17 mouse cellular contexts compared by ENCODE assay signal in genomic region chr19:22272916-22273315, GRCm38 (mm10).
DNase-seq lines count a peak whose midpoint lies in the region; ATAC-seq and TF ChIP-seq lines count a peak whose summit lies in the region.
"Had no signal": no experiment of that assay in that cellular context is flagged by ENCODE, and none has a peak within 500 bp of the region (broad histone marks: within the 10 kb centered on the region; RNA-seq: fewer than 3 reads in every experiment).

No protein-coding gene starts in this region.

- H3K4me2 ChIP-seq in lung, embryonic 14.5 days = no peak overlapping the region
- H3K4me2 ChIP-seq: limb, embryonic 12.5 days; lung, embryonic 15.5 days had no signal

- 35% methylated on average over 5 of the region's 5 CpGs for WGBS in lung, embryonic 14.5 days
- 58% methylated on average over 5 of the region's 5 CpGs for WGBS in lung, adult 2 months

- H3K27me3 ChIP-seq in lung, embryonic 14.5 days (ENCODE audit: insufficient read depth, low read length) = no peaks in the 10 kb centered on the region
- H3K27me3 ChIP-seq: limb, embryonic 12.5 days; lung, embryonic 15.5 days; megakaryocyte, embryonic 14.5 days had no signal

- no peaks in the 10 kb centered on the region for H3K36me3 ChIP-seq in lung, embryonic 14.5 days (ENCODE audit: insufficient read depth)
- H3K36me3 ChIP-seq: limb, embryonic 12.5 days; lung, embryonic 15.5 days had no signal

- no peak for TF ChIP-seq CTCF in lung, embryonic 14.5 days (IDR thresholded peaks at IDR 0.05; ENCODE audit: low read depth)
- no peak for TF ChIP-seq CTCF in lung, adult 2 months (IDR thresholded peaks at IDR 0.05; ENCODE audit: insufficient read depth, low read length)

- no peak overlapping the region for H3K27ac ChIP-seq in lung, embryonic 14.5 days (ENCODE audit: low read depth)
- H3K27ac ChIP-seq: limb, embryonic 12.5 days; lung, embryonic 15.5 days had no signal

- H3K4me3 ChIP-seq in lung, embryonic 14.5 days (ENCODE audit: low read depth, low read length) = no peak overlapping the region
- no peak overlapping the region for H3K4me3 ChIP-seq in lung, adult 2 months (replicated peaks; ENCODE audit: extremely low read depth, low read depth, low read length)
- H3K4me3 ChIP-seq: erythroblast, embryonic 14.5 days; limb, embryonic 12.5 days; lung, embryonic 15.5 days; megakaryocyte, embryonic 14.5 days had no signal

- no peak for TF ChIP-seq POLR2A in lung, adult 2 months (IDR thresholded peaks at IDR 0.05; ENCODE audit: borderline replicate concordance, extremely low read depth, low read depth, low read length)

- H3K9me3 ChIP-seq in lung, embryonic 14.5 days (ENCODE audit: low read depth, low read length) = no peaks in the 10 kb centered on the region
- H3K9me3 ChIP-seq: limb, embryonic 12.5 days; lung, embryonic 15.5 days; megakaryocyte, embryonic 14.5 days had no signal

- no peak overlapping the region for H3K9ac ChIP-seq in lung, embryonic 14.5 days
- H3K9ac ChIP-seq: limb, embryonic 12.5 days; lung, embryonic 15.5 days had no signal

- no peaks in the 10 kb centered on the region for H3K4me1 ChIP-seq in lung, embryonic 14.5 days (ENCODE audit: insufficient read depth)
- H3K4me1 ChIP-seq in lung, adult 2 months (ENCODE audit: control insufficient read depth, insufficient read depth, low read length) = no peaks in the 10 kb centered on the region
- H3K4me1 ChIP-seq: lung, embryonic 15.5 days; megakaryocyte, embryonic 14.5 days had no signal

- ATAC-seq in lung, embryonic 14.5 days (ENCODE audit: insufficient read depth) = no peak
- ATAC-seq in megakaryocyte, adult 5-6 weeks (ENCODE audit: poor library complexity, severe bottlenecking) = no peak
- ATAC-seq: Patski had no signal

- intact Hi-C loops in heart, postnatal 36 days (cut with DNase I) = no loop called here

- DNase-seq in heart, adult 18-20 months = peak; percentile 2 to 7
- no peak for DNase-seq in heart, postnatal 36 days
- peak; percentile 1 for DNase-seq in lung, embryonic 14.5 days
- no peak for DNase-seq in lung, adult 2 months
- DNase-seq in embryo, embryonic 11 days = peak; percentile 50
- DNase-seq in heart, postnatal 4 days = peak; percentile 6
- DNase-seq in adrenal gland, adult (ENCODE audit: inconsistent age in 2 of 2, low spot score in 1 of 2) = no peak
- DNase-seq: cerebellum, postnatal 10 days; gastrocnemius, postnatal 36 days; kidney, postnatal 14 days; spleen, adult 18-20 months had no signal

Comparison
In these comparisons a context has a peak if more than half of its experiments do, and no peak if none do; other contexts are left out.
1. DNase-seq: peak in heart, adult 18-20 months (2 of 2), lung, embryonic 14.5 days (single experiment), embryo, embryonic 11 days (single experiment) and heart, postnatal 4 days (single experiment); none in heart, postnatal 36 days (0 of 2), lung, adult 2 months (single experiment) and adrenal gland, adult (0 of 2).